Mouse (Mus musculus): ENCODE results near the gene Tas2r104.

Gene Tas2r104

GRCm38 (mm10) chr6:131685644-131686043 lies at the start of gene Tas2r104:
Tas2r104 (minus strand) TSS chr6:131685744.
- DNase-seq = no peak

DNA sequence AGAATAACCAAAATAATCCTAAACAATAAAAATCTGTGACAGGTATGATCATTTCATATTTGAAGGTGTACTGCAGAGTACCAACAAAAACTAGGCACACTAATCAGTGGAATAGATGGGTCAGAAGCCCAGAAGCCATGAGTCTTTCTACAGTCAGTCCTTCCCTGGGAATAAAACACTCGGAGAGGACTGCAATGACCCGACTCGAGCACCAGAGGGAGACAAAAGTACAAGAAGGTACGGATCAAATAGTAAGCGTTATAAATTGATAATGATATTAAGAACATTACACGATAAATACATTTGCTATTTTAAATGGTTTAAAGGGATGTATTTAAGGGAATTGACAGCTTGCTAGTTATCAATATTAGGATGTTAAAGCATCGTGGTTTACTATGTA lies 27.3 kb upstream of the Tas2r104 start:
- DNase-seq = no peak

DNA sequence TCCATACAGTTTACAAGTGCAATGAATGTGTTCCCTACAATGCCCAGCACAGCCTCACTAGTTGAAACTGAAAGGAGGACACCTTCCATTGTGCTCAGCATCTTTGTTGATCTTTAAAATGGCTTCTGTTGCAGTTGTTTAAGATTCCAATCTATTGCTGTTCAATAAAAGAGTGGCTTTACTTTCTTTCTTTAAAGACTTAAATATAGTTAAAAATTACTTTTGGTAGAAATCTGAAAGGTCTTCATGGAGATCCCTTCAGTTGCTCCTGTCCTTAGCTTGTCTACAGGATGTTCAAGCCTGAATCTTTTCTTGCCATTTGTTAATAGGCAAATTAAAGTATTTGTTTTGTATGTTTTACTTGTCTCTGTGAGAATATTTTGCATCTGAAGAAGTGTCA lies 4.4 kb upstream of the Tas2r104 start, which contains the start of gene Tas2r114:
Gene Tas2r114 (minus strand): TSS at position 101 of the 400 bp plus-strand sequence.
- no peak for DNase-seq

DNA sequence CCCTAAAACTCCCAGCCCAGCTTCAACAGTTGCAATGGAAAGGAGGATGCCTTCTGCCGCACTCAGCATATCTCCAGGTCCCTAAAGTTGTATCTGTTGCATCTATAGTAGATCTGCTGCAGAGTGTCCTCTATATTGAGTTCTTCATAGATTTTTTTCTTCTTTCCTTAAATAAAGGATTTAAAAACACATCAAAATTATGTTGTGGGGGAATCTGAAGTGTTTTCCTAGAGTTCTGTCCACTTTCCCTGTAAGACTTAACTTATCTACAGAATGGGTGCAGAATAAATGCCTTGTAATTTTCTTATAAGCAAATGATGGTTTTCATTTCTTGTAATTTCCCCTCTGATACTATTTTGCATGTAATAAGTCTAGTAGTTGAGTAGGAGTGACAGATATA lies 1.9 kb upstream of the Tas2r104 start, which contains the start of gene Tas2r105:
Gene Tas2r105 (minus strand): TSS at position 101 of the 400 bp plus-strand sequence.
- DNase-seq = no peak

DNA sequence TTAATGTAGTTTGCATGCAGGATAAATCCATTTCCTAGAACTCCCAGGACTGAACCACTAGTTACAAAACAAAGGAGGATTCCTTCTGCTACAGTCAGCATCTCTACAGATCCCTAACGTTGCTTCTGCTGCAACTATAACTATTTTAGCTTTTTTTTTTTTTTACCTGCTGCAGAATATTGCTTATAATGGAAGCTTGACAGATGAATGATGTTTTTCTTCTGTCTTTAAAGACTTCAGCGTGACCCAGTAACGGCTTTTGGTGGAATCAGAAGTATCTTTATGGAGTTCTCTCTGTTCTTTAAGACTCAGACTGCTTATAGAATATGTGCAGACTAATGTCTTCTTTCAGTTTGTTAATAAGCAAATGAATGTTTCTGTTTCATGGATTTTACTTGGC lies 6.8 kb downstream of the Tas2r104 start, which contains the start of gene Tas2r106:
Gene Tas2r106 (minus strand): TSS at position 101 of the 400 bp plus-strand sequence.
- no peak for DNase-seq

GRCm38 (mm10) chr6:131660049-131660448 lies 25.5 kb downstream of the Tas2r104 start, which contains the start of gene Tas2r107:
Tas2r107 (minus strand) TSS chr6:131660149.
- no peak for DNase-seq
